Mouse (Mus musculus): ENCODE data around the gene Zfp787. TPM values are rescaled to one million over a fixed set of nuclear protein-coding genes. Genes with fewer than 3 reads are reported as not detected.

Gene Zfp787
- polyA plus RNA-seq, 1 experiment, result 31.1 TPM

DNA sequence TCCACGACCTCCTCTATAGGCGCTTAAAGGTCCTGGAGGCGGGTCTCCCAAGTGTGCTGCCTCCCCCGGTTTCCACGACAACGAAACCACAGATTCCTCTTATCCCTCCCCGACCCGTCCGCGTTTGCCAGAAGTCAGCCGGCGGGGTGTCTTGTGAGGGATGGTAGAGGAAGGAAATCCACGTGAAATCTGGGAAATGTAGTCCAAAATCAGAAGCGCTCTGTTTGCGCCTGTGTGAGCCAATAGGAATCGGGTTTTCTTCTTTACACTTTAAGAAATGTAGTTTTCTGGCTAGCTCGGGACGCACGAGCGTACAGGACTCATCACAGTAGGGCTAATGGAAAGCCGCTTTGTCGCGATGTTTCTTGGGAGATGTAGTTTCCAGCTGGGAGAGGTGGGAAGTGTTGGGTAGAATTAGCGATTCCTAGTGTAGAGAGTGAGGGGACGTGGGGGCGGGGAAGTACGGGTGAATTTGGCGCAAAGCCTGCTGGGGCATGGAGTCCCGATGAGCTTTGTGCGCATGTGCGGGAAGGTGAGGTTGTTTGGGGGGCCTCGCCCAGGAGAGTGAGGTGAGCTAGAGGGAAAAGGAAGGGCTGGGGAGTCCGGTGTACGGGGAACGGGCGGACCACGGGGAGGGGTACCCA lies 16.3 kb upstream of the Zfp787 start, which contains the start of gene Zfp444:
Gene Zfp444, plus strand, starts transcription at position 221 of the 644 bp plus-strand sequence.
- Histone ChIP-seq H3K4me3 (ENCODE audit: insufficient read depth, poor library complexity, severe bottlenecking) (peak within 1 kb of the TSS; percentile 49), H3ac (ENCODE audit: control insufficient read depth, insufficient read length, low read depth) (peak within 1 kb of the TSS; percentile 70), H3K79me2 (ENCODE audit: control insufficient read depth, insufficient read depth) (peaks cover 17% of the 10 kb centered on the region), H3K27me3 (ENCODE audit: control insufficient read depth, insufficient read depth, insufficient read length) (no peaks in the 10 kb centered on the region), H3K79me3 (ENCODE audit: low read depth) (peaks cover 2% of the 10 kb centered on the region), H3K36me3 (ENCODE audit: control insufficient read depth, insufficient read depth) (no peaks in the 10 kb centered on the region)
- no peak for TF ChIP-seq MYOG (IDR thresholded peaks at IDR 0.05; ENCODE audit: control insufficient read depth, extremely low read depth, insufficient read length)
- no peak for TF ChIP-seq FOSL1 (IDR thresholded peaks at IDR 0.05; ENCODE audit: insufficient read depth, low read length, poor library complexity, severe bottlenecking)
- no peak for TF ChIP-seq MYOD1 (IDR thresholded peaks at IDR 0.05; ENCODE audit: control insufficient read depth, insufficient read length, low read depth)
- no peak for TF ChIP-seq CEBPB (IDR thresholded peaks at IDR 0.05; ENCODE audit: low read depth)
- TF ChIP-seq USF1 (IDR thresholded peaks at IDR 0.05; ENCODE audit: low read depth), result no peak
- TF ChIP-seq MAX (IDR thresholded peaks at IDR 0.05), result no peak
- no peak for TF ChIP-seq CTCF (IDR thresholded peaks at IDR 0.05; ENCODE audit: control insufficient read depth, insufficient read depth, insufficient read length)

DNA sequence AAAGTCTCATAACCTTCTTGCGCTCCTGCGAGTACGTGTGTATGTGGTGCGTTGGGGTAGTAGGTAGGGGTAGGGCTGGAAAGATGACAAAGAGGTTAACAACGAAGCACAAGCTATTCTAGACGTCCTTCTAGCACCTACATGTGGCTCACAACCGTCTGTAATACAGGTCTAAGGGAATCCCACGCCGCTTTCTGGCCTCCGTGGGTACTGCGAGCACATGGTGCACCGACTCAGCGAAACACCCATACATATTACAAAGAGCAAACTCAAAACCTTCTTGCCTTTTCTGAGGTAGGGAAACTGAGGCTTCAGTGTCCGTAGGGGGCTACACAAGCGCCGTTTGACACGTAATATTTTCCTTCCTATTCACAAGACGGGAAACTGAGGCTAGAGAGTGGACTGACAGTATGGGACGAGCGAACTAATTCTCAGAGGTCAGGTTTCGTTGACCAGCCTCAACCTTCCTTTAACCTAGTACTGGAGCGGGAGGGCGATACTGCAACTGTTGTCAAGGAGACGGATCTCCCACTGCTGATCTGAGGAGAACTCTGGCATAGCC lies 15.7 kb upstream of the Zfp787 start:
- Histone ChIP-seq H3ac (ENCODE audit: control insufficient read depth, insufficient read length, low read depth) (peak overlapping the region; percentile 46), H3K27me3 (ENCODE audit: control insufficient read depth, insufficient read depth, insufficient read length) (no peaks in the 10 kb centered on the region), H3K36me3 (ENCODE audit: control insufficient read depth, insufficient read depth) (no peaks in the 10 kb centered on the region), H3K79me3 (ENCODE audit: low read depth) (peaks cover 2% of the 10 kb centered on the region), H3K4me3 (ENCODE audit: insufficient read depth, poor library complexity, severe bottlenecking) (peak overlapping the region; percentile 49), H3K79me2 (ENCODE audit: control insufficient read depth, insufficient read depth) (peaks cover 17% of the 10 kb centered on the region)
- TF ChIP-seq MYOG (IDR thresholded peaks at IDR 0.05; ENCODE audit: control insufficient read depth, extremely low read depth, insufficient read length) (no peak), CEBPB (IDR thresholded peaks at IDR 0.05; ENCODE audit: low read depth) (no peak), MAX (IDR thresholded peaks at IDR 0.05) (peak; percentile 83), CTCF (IDR thresholded peaks at IDR 0.05; ENCODE audit: control insufficient read depth, insufficient read depth, insufficient read length) (peak; percentile 6), USF1 (IDR thresholded peaks at IDR 0.05; ENCODE audit: low read depth) (no peak), FOSL1 (IDR thresholded peaks at IDR 0.05; ENCODE audit: insufficient read depth, low read length, poor library complexity, severe bottlenecking) (no peak), MYOD1 (IDR thresholded peaks at IDR 0.05; ENCODE audit: control insufficient read depth, insufficient read length, low read depth) (no peak)

GRCm38 (mm10) chr7:6170871-6171270 lies 15.1 kb upstream of the Zfp787 start:
- no peak overlapping the region for H3ac ChIP-seq (ENCODE audit: control insufficient read depth, insufficient read length, low read depth)
- TF ChIP-seq CTCF (IDR thresholded peaks at IDR 0.05; ENCODE audit: control insufficient read depth, insufficient read depth, insufficient read length), result no peak
- no peak for TF ChIP-seq USF1 (IDR thresholded peaks at IDR 0.05; ENCODE audit: low read depth)
- TF ChIP-seq MYOD1 (IDR thresholded peaks at IDR 0.05; ENCODE audit: control insufficient read depth, insufficient read length, low read depth), result no peak
- TF ChIP-seq FOSL1 (IDR thresholded peaks at IDR 0.05; ENCODE audit: insufficient read depth, low read length, poor library complexity, severe bottlenecking), result no peak
- TF ChIP-seq MYOG (IDR thresholded peaks at IDR 0.05; ENCODE audit: control insufficient read depth, extremely low read depth, insufficient read length), result no peak
- TF ChIP-seq MAX (IDR thresholded peaks at IDR 0.05), result no peak
- TF ChIP-seq CEBPB (IDR thresholded peaks at IDR 0.05; ENCODE audit: low read depth), result no peak
- peaks cover 2% of the 10 kb centered on the region for H3K79me3 ChIP-seq (ENCODE audit: low read depth)
- H3K79me2 ChIP-seq (ENCODE audit: control insufficient read depth, insufficient read depth), result peaks cover 17% of the 10 kb centered on the region
- no peak overlapping the region for H3K4me3 ChIP-seq (ENCODE audit: insufficient read depth, poor library complexity, severe bottlenecking)
- no peaks in the 10 kb centered on the region for H3K36me3 ChIP-seq (ENCODE audit: control insufficient read depth, insufficient read depth)
- H3K27me3 ChIP-seq (ENCODE audit: control insufficient read depth, insufficient read depth, insufficient read length), result no peaks in the 10 kb centered on the region

DNA sequence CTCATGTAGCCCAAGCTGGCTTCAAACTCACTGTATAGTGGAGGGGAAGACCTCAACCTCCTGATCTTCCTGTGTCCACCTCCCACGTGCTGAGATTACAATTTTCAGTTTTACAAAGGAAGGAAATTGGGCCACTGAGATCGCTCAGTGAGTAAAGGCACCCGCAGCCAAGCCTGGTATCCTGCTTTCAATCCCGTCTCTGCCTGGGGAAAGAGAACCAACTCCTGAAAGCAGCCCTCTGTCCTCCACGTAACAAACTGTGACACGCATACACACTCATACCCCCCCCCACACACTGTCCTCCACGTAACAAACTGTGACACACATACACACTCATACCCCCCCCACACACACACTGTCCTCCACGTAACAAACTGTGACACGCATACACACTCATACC lies 14.6 kb upstream of the Zfp787 start:
- Histone ChIP-seq H3K79me3 (ENCODE audit: low read depth) (peaks cover 1% of the 10 kb centered on the region), H3K36me3 (ENCODE audit: control insufficient read depth, insufficient read depth) (no peaks in the 10 kb centered on the region), H3ac (ENCODE audit: control insufficient read depth, insufficient read length, low read depth) (no peak overlapping the region), H3K27me3 (ENCODE audit: control insufficient read depth, insufficient read depth, insufficient read length) (no peaks in the 10 kb centered on the region), H3K79me2 (ENCODE audit: control insufficient read depth, insufficient read depth) (peaks cover 17% of the 10 kb centered on the region), H3K4me3 (ENCODE audit: insufficient read depth, poor library complexity, severe bottlenecking) (no peak overlapping the region)
- no peak for TF ChIP-seq FOSL1 (IDR thresholded peaks at IDR 0.05; ENCODE audit: insufficient read depth, low read length, poor library complexity, severe bottlenecking)
- no peak for TF ChIP-seq CEBPB (IDR thresholded peaks at IDR 0.05; ENCODE audit: low read depth)
- no peak for TF ChIP-seq MAX (IDR thresholded peaks at IDR 0.05)
- TF ChIP-seq MYOD1 (IDR thresholded peaks at IDR 0.05; ENCODE audit: control insufficient read depth, insufficient read length, low read depth), result no peak
- no peak for TF ChIP-seq USF1 (IDR thresholded peaks at IDR 0.05; ENCODE audit: low read depth)
- TF ChIP-seq MYOG (IDR thresholded peaks at IDR 0.05; ENCODE audit: control insufficient read depth, extremely low read depth, insufficient read length), result no peak
- no peak for TF ChIP-seq CTCF (IDR thresholded peaks at IDR 0.05; ENCODE audit: control insufficient read depth, insufficient read depth, insufficient read length)

GRCm38 (mm10) chr7:6169403-6169802 lies 13.6 kb upstream of the Zfp787 start:
- H3K27me3 ChIP-seq (ENCODE audit: control insufficient read depth, insufficient read depth, insufficient read length), result no peaks in the 10 kb centered on the region
- H3K36me3 ChIP-seq (ENCODE audit: control insufficient read depth, insufficient read depth), result no peaks in the 10 kb centered on the region
- no peak overlapping the region for H3ac ChIP-seq (ENCODE audit: control insufficient read depth, insufficient read length, low read depth)
- TF ChIP-seq FOSL1 (IDR thresholded peaks at IDR 0.05; ENCODE audit: insufficient read depth, low read length, poor library complexity, severe bottlenecking) (no peak), MAX (IDR thresholded peaks at IDR 0.05) (no peak), USF1 (IDR thresholded peaks at IDR 0.05; ENCODE audit: low read depth) (no peak), CTCF (IDR thresholded peaks at IDR 0.05; ENCODE audit: control insufficient read depth, insufficient read depth, insufficient read length) (no peak), MYOD1 (IDR thresholded peaks at IDR 0.05; ENCODE audit: control insufficient read depth, insufficient read length, low read depth) (no peak), CEBPB (IDR thresholded peaks at IDR 0.05; ENCODE audit: low read depth) (no peak), MYOG (IDR thresholded peaks at IDR 0.05; ENCODE audit: control insufficient read depth, extremely low read depth, insufficient read length) (no peak)
- peaks cover 10% of the 10 kb centered on the region for H3K79me2 ChIP-seq (ENCODE audit: control insufficient read depth, insufficient read depth)
- H3K4me3 ChIP-seq (ENCODE audit: insufficient read depth, poor library complexity, severe bottlenecking), result no peak overlapping the region
- H3K79me3 ChIP-seq (ENCODE audit: low read depth), result no peaks in the 10 kb centered on the region

All from C2C12 (cell line).